Mouse (Mus musculus): Measurements from ENCODE around the gene Scyl1. TPM values are rescaled to one million over a fixed set of nuclear protein-coding genes. Genes with fewer than 3 reads are reported as not detected.
"Not testable (repeated sequence)": the region's sequence is repeated elsewhere in the genome, so short reads cannot be mapped to it uniquely, and the experiment has no call there.

Gene Scyl1
- polyA plus RNA-seq, 1 experiment, result 8.2 TPM

DNA sequence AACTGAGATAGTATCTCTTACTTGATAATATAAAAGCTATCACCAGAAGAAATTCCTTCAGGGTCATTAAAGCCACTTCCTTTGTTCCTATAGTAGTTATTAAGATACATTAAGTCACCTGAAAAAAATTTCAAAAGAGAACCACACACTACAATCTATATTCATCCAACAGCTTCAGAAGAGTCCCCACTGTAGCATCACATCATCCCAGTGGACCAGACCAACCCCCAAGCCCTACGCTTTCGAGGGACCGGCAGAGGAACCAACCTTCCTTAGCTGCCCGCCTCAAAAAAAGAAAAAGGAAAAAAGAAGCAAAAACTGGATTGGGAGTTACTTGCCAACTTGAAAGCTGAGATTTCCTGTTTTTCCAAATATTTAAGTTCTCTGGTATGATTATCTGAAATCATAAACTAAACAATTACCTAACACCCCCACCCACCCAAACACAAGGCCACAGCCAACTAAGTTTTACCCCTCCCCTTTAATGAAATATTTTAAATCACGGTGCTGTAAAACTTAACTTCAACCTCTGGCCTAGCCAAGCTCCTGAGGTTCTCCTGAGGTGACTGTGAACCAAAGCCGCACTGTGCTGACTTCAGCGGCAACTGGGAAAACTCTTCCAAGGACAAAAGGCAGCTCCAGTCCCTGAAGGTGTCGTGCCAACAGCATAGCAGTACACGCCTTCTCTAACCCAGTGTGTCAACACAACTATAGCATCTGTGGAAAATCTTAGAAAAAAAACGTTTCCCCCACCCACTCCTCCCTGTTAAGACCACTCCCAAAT lies 28.5 kb upstream of the Scyl1 start:
- TF ChIP-seq GATA1 (IDR thresholded peaks at IDR 0.05; ENCODE audit: low read length) (no peak), TAL1 (IDR thresholded peaks at IDR 0.05; ENCODE audit: low read length) (no peak)
- Histone ChIP-seq H3K27me3 (ENCODE audit: control insufficient read depth) (no peaks in the 10 kb centered on the region), H3K4me3 (replicated peaks) (peak overlapping the region; percentile 70), H3K9me3 (ENCODE audit: control insufficient read depth, low read length) (no peaks in the 10 kb centered on the region), H3K36me3 (ENCODE audit: control insufficient read depth) (peaks cover 68% of the 10 kb centered on the region), H3K4me1 (ENCODE audit: control insufficient read depth) (peaks cover 52% of the 10 kb centered on the region)

DNA sequence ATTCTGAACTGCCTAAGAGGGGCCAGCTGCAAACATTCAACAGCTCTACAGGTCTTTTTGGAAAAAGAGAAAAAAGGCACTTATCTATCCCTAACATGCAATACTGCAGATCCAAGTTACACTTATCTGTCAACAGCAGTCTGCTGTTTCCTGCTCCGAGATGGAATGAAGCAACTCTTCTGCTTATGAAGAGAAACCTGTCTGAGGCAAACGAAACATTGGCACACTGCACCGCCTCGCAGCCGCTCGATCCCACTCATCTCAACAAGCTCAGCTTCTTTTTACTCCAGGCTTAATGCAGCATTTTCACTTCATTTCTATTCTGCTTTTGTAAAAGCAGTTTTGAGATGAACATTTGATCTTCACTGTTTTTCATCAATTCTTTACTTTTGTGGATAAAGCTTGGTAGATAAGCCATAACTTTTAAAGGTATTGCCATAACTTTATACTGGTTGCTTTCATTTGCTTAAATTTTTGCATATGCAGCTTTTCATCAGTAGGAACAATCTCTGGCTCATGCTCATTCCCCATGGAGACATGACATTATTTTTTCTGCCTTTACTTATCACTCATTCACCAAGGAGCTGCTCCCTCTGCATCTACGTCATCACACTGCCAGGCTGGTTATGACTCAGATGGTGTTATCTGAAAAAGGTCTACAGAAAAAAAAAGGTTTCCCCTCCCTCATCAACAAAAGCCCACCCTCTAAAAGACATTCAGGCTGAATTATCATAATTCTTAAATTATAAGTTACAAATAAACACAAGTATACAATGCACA lies 27.7 kb upstream of the Scyl1 start:
- TF ChIP-seq TAL1 (IDR thresholded peaks at IDR 0.05; ENCODE audit: low read length) (peak; percentile 93), GATA1 (IDR thresholded peaks at IDR 0.05; ENCODE audit: low read length) (peak; percentile 92)
- peaks cover 76% of the 10 kb centered on the region for H3K36me3 ChIP-seq (ENCODE audit: control insufficient read depth)
- no peaks in the 10 kb centered on the region for H3K27me3 ChIP-seq (ENCODE audit: control insufficient read depth)
- no peaks in the 10 kb centered on the region for H3K9me3 ChIP-seq (ENCODE audit: control insufficient read depth, low read length)
- H3K4me3 ChIP-seq (replicated peaks), result peak overlapping the region; percentile 70
- peaks cover 49% of the 10 kb centered on the region for H3K4me1 ChIP-seq (ENCODE audit: control insufficient read depth)

DNA sequence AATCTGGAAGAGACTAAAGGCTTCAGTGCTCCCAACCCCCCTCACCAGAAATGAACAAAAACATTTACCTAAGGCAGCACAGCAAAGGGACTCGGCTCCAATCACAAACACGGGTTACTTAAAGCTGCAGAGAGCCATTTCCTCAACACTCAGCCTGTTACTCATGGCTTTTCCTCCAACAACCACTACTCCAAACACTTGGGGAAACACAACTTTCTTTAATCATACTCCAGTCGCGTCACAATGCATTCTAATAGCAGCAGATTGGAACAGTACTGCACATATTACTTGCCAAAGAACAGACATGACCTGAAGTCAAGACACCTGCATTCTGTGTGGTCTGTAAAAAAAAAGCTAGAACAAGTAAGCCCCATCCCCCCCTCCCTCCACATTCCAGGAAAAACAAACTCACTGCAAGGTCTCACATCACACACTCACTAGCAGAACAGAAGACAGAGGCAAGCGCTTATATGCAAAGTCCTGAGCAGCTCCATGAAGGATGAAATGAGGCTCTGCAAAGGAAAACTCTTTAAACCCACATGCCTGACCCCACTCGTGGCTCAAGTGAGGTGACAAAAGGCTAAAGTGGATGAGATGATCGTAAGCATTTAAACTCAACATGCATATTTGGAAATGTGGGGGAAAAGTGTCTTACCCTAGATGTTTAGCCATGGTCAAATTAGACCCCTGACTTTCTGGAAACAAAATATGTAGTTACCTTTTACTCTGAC lies 26.3 kb upstream of the Scyl1 start:
- TF ChIP-seq TAL1 (IDR thresholded peaks at IDR 0.05; ENCODE audit: low read length) (no peak), GATA1 (IDR thresholded peaks at IDR 0.05; ENCODE audit: low read length) (no peak)
- Histone ChIP-seq H3K4me3 (replicated peaks) (peak overlapping the region; percentile 70), H3K4me1 (ENCODE audit: control insufficient read depth) (peaks cover 51% of the 10 kb centered on the region), H3K27me3 (ENCODE audit: control insufficient read depth) (no peaks in the 10 kb centered on the region), H3K36me3 (ENCODE audit: control insufficient read depth) (peaks cover 78% of the 10 kb centered on the region), H3K9me3 (ENCODE audit: control insufficient read depth, low read length) (no peaks in the 10 kb centered on the region)

DNA sequence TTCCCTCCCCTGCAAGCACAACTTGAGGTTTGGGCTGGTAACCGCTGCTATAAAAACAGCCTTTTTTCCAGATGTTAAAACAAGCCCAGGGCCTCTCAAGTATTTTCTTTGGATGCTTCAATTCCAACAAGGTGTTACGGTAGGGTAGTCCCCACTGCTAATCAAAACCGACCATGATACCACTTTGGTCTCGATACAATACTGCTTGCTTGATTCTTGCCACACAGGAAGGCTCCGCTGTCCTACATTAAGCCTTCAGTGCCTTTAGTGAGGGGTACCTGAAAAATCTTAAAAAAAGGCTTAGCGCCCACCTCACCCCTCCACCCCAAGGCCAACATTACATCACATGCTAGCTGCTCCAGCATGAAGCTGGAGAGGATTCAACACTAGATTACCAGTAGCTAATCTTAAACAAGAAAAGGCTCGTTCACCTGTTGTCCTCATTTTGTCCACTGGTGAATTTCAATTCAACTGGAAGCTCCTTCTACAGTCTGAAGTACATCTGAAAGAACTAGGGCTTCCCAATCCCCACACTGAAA lies 25.4 kb upstream of the Scyl1 start:
- Histone ChIP-seq H3K36me3 (ENCODE audit: control insufficient read depth) (peaks cover 78% of the 10 kb centered on the region), H3K27me3 (ENCODE audit: control insufficient read depth) (no peaks in the 10 kb centered on the region), H3K4me3 (replicated peaks) (peak overlapping the region; percentile 70), H3K9me3 (ENCODE audit: control insufficient read depth, low read length) (no peaks in the 10 kb centered on the region), H3K4me1 (ENCODE audit: control insufficient read depth) (peaks cover 53% of the 10 kb centered on the region)
- TF ChIP-seq TAL1 (IDR thresholded peaks at IDR 0.05; ENCODE audit: low read length), result no peak
- TF ChIP-seq GATA1 (IDR thresholded peaks at IDR 0.05; ENCODE audit: low read length), result no peak

DNA sequence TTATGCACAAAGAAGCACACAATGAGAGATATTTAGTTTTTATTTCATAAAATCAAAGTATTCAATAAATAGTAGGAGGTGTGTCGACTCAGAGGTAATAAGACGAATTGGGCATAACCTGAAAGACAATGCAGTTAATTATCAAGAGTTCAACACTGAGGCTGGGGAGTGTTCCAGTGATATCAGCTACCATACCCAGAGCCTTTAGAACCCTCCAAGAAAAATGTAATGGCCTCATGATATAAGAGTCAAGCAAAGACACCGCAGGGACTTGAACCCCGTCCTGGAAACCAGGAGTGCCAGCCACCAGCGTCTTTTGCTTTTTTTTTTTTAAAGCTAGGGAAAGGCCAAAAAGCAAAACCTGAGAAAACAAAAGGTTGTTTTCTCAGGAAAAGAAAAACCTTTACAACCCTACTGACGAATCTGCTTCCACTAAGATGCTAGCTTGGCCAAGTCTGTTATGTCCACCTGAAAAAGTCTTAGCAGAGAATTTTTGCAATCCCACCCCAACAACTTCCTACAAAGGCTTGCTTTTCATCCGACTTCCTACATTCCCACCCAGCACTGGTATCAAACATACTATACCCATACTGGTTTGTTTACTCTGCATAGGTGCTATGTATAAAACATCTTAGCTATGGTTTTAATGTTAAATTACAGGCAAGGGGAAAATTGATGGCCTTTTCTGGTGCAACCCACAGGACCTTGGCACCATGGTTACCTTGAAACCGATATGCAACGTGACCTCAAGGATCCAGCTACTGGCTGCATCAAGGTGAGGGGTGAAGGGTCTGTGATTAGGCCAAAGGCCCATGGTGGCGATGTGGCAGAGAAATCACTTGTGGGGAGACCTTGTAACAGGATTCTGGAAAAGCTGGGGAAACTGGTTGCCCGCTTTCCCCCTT lies 24.7 kb upstream of the Scyl1 start:
- TF ChIP-seq GATA1 (IDR thresholded peaks at IDR 0.05; ENCODE audit: low read length) (no peak), TAL1 (IDR thresholded peaks at IDR 0.05; ENCODE audit: low read length) (no peak)
- peak overlapping the region; percentile 70 for H3K4me3 ChIP-seq (replicated peaks)
- H3K36me3 ChIP-seq (ENCODE audit: control insufficient read depth), result peaks cover 71% of the 10 kb centered on the region
- peaks cover 55% of the 10 kb centered on the region for H3K4me1 ChIP-seq (ENCODE audit: control insufficient read depth)
- no peaks in the 10 kb centered on the region for H3K27me3 ChIP-seq (ENCODE audit: control insufficient read depth)
- H3K9me3 ChIP-seq (ENCODE audit: control insufficient read depth, low read length), result no peaks in the 10 kb centered on the region

DNA sequence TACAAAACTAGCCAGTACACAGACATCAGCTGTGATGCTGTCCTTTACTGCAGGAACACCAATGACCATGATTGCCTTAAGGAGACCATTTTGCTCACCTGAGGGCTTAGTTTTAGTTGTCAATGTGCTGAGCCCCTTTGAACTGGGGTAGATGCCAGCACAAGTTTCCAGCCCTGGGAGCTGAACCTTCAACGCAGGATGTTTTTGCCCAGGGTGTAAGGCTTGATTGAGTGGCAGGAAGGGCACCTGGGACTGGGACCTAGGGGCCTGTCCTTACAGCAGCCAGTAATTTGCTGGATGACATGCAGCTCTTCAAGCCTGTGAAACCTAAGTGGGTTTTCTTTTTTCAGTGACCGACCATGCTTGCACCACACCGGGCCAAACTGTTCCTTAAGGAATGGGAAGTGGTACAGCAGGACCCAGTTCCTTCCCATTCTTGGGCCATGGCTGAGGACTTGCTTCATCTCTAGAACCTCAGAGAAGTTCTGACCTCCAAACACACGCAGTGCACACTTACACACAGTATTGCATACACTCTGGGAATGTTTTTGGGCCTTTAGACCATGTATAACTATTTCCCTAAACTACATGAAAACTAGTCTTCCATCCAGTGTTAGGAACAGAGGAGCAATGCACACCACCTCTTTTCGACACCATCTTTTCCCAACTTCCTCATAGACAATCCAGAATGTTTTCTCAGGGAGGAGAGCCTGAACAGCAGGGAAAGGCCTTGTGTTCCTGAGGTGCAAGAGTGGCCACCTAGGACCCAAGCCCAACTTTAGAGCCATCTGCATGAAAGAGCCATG lies 23.8 kb upstream of the Scyl1 start:
- peaks cover 55% of the 10 kb centered on the region for H3K4me1 ChIP-seq (ENCODE audit: control insufficient read depth)
- peak overlapping the region; percentile 70 for H3K4me3 ChIP-seq (replicated peaks)

DNA sequence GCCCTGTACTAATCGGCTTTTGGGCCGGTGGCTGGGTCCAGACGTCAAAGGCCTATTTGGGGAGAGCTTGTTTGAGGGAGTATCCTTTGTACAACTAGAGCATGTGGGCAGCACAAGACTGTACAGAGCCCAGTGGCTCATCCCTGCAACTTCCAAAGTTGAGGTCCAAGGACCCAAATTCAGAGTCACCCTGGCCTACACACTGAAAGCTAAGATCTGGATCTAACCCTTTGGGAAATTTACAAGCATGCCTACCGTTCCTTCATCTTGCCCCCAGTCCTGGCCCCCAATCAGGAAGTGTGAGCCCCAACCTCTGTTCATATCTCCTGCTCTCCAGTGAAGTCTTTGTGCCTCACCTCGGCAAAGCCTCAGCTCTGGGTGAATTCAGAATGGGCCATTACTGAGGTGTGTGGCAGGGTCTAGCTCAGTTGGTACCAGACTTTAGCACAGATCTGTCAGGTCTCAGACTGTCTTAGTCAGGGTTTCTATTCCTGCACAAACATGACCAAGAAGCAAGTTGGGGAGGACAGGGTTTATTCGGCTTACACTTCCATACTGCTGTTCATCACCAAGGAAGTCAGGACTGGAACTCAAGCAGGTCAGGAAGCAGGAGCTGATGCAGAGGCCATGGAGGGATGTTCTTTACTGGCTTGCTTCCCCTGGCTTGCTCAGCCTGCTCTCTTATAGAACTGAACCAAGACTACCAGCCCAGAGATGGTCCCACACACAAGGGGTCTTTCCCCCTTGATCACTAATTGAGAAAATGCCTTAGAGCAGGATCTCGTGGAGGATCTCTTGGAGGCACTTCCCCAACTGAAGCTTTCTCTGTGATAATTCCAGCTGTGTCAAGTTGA lies 22.9 kb upstream of the Scyl1 start:
- Histone ChIP-seq H3K4me3 (replicated peaks) (peak overlapping the region; percentile 70), H3K36me3 (ENCODE audit: control insufficient read depth) (peaks cover 53% of the 10 kb centered on the region), H3K4me1 (ENCODE audit: control insufficient read depth) (peaks cover 58% of the 10 kb centered on the region)
- not testable (repeated sequence) for H3K27me3 ChIP-seq (ENCODE audit: control insufficient read depth); H3K9me3 ChIP-seq (ENCODE audit: control insufficient read depth, low read length)

More for the DNA sequence above, 23.8 kb upstream of the Scyl1 start:
- Histone ChIP-seq H3K27me3 (ENCODE audit: control insufficient read depth) (no peaks in the 10 kb centered on the region), H3K36me3 (ENCODE audit: control insufficient read depth) (peaks cover 62% of the 10 kb centered on the region), H3K9me3 (ENCODE audit: control insufficient read depth, low read length) (no peaks in the 10 kb centered on the region)
- TF ChIP-seq GATA1 (IDR thresholded peaks at IDR 0.05; ENCODE audit: low read length), result no peak
- no peak for TF ChIP-seq TAL1 (IDR thresholded peaks at IDR 0.05; ENCODE audit: low read length)

Data from erythroblast, embryonic 14.5 days (primary cell).